Mouse (Mus musculus) bone marrow macrophage, adult 2 months (primary cell): ENCODE measurements around the gene Utp11. TPM values are rescaled to one million over a fixed set of nuclear protein-coding genes. Genes with fewer than 3 reads are reported as not detected.

ENCODE experiments used
- H3K27ac ChIP-seq: 2 replicates; pipeline ENCODE4 v1.5.1; 2012; ENCODE audit warnings: low read depth, low read length; ENCODE audit not compliant: insufficient read depth
- H3K4me1 ChIP-seq: 2 replicates; pipeline ENCODE4 v1.6.1; 2012; ENCODE audit warnings: low read length; ENCODE audit not compliant: control insufficient read depth, insufficient read depth
- H3K4me3 ChIP-seq: 2 replicates; pipeline ENCODE4 v1.5.1; 2012; ENCODE audit warnings: mild to moderate bottlenecking, low read length, moderate library complexity; ENCODE audit not compliant: insufficient read depth
- CTCF ChIP-seq: IDR thresholded peaks from 2 replicates; pipeline ENCODE4 v1.5.1; 2012; ENCODE audit warnings: low read depth, mild to moderate bottlenecking, low read length, moderate library complexity
- POLR2A ChIP-seq: IDR thresholded peaks from 2 replicates; pipeline ENCODE4 v1.6.1; 2012; ENCODE audit warnings: mild to moderate bottlenecking, low read depth, low read length, borderline replicate concordance
- polyA plus RNA-seq: library from polyadenylated mRNA; stranded (reverse); fragments of >200 nt; gene quantifications from 2 replicates; pipeline ENCODE4 v1.2.4, GENCODE M21; 2012; ENCODE audit not compliant: missing spikeins, insufficient read depth, insufficient read length

Gene Utp11
- polyA plus RNA-seq, 1 experiment = 45.8 TPM

- H3K4me3 ChIP-seq = no peak overlapping the region
- no peak overlapping the region for H3K27ac ChIP-seq
- TF ChIP-seq CTCF (no peak), POLR2A (no peak)
- H3K4me1 ChIP-seq = peaks cover 12% of the 10 kb centered on the region
Measured at GRCm38 (mm10) chr4:124643859-124644258, 49.5 kb downstream of the Utp11 start.

- no peak for TF ChIP-seq CTCF
- no peak for TF ChIP-seq POLR2A
- no peak overlapping the region for H3K27ac ChIP-seq
- peaks cover under 1% of the 10 kb centered on the region; the same call in 1 of the 2 replicates for H3K4me1 ChIP-seq
- H3K4me3 ChIP-seq = no peak overlapping the region
Measured at GRCm38 (mm10) chr4:124639715-124640114, 53.7 kb downstream of the Utp11 start.

- no peak for TF ChIP-seq CTCF
- no peak for TF ChIP-seq POLR2A
- Histone ChIP-seq H3K4me3 (no peak overlapping the region), H3K4me1 (no peaks in the 10 kb centered on the region), H3K27ac (no peak overlapping the region)
Measured at GRCm38 (mm10) chr4:124633281-124633680, 60.1 kb downstream of the Utp11 start.

GRCm38 (mm10) chr4:124632856-124633255, 60.5 kb downstream of the Utp11 start:
- H3K4me3 ChIP-seq = no peak overlapping the region
- H3K4me1 ChIP-seq = no peaks in the 10 kb centered on the region
- no peak overlapping the region for H3K27ac ChIP-seq
- no peak for TF ChIP-seq POLR2A
- no peak for TF ChIP-seq CTCF

DNA sequence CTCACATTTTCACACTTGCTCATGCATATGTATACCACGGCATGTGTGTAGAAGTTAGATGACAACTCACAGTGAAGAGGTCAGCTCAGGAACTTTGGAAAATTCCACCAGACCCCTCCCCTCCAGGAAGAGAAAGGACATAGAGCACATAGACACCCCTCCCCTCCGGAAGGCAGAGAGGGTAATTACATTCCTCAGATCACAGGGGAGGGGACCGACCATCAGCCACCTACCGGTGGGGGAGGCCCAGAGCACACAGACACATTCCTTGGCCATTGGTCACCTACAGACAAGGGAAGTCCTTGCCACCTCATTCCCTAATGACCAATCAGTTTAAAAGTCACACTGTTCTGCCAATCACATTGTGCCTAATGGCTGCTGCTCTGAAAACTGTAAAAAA, 61.9 kb downstream of the Utp11 start:
- no peak overlapping the region for H3K4me3 ChIP-seq

More for the DNA sequence above, 61.9 kb downstream of the Utp11 start:
- Histone ChIP-seq H3K27ac (no peak overlapping the region), H3K4me1 (no peaks in the 10 kb centered on the region)
- no peak for TF ChIP-seq POLR2A
- TF ChIP-seq CTCF = no peak

Other genes starting within 250 kb of the Utp11 start
- not detected in 2 replicates for gene 3100002H09Rik, start 82.8 kb downstream of the Utp11 start, polyA plus RNA-seq
- not detected in 2 replicates for gene Pou3f1, start 36.8 kb downstream of the Utp11 start, polyA plus RNA-seq
- 149 and 167 TPM in 2 replicates for gene Fhl3, start 7.1 kb upstream of the Utp11 start, polyA plus RNA-seq
- 44.4 and 47.6 TPM in 2 replicates for gene Sf3a3, start 21.2 kb upstream of the Utp11 start, polyA plus RNA-seq
- gene Inpp5b, start 48.2 kb upstream of the Utp11 start, polyA plus RNA-seq = 29.4 and 33.8 TPM in 2 replicates
- 12.0 and 13.1 TPM in 2 replicates for gene Mtf1, start 108.5 kb upstream of the Utp11 start, polyA plus RNA-seq
- gene Yrdc, start 157.1 kb upstream of the Utp11 start, polyA plus RNA-seq = 18.6 and 20.2 TPM in 2 replicates
- gene 1110065P20Rik, start 157.6 kb upstream of the Utp11 start, polyA plus RNA-seq = 7.6 and 9.5 TPM in 2 replicates
- not detected in 2 replicates for gene Maneal, start 168.6 kb upstream of the Utp11 start, polyA plus RNA-seq
- not detected in 2 replicates for gene Epha10, start 187.3 kb upstream of the Utp11 start, polyA plus RNA-seq
- gene 9930104L06Rik, start 243.4 kb upstream of the Utp11 start, polyA plus RNA-seq = 11.2 and 13.9 TPM in 2 replicates
- gene Cdca8, start 245.7 kb upstream of the Utp11 start, polyA plus RNA-seq = 47.0 and 53.4 TPM in 2 replicates